Mouse (Mus musculus) CD8-positive naive resting alpha-beta T cell, adult 2 months (primary cell): ENCODE measurements around the gene Tex45.

Source experiments
- DNase-seq, 2 experiments: peaks; one replicate each; pipeline ENCODE4 v3.0.0; 2022; ENCODE audit warnings: low read depth in 2 of 2, low spot score in 2 of 2

The Tex45 gene

DNA sequence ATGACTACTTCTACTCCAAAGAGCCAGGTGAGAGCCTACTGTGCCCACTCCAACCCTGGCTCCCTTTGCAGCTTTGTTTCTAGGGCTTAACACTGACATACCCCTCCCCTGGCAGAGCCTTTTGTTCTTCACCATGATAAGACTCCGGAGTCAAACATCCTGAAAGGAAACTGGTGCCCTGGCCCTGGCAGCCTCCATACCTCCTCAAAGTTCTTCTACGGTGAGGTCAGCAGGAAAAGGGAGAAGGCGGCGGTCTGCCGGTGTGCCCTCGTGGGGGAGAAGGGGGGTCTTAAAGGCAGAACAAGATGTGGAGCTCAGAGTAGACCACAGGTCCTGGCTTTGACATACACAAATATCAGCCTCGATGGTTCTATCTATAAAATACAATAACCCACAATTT lies 12.9 kb downstream of the Tex45 start:
- no peak for DNase-seq

DNA sequence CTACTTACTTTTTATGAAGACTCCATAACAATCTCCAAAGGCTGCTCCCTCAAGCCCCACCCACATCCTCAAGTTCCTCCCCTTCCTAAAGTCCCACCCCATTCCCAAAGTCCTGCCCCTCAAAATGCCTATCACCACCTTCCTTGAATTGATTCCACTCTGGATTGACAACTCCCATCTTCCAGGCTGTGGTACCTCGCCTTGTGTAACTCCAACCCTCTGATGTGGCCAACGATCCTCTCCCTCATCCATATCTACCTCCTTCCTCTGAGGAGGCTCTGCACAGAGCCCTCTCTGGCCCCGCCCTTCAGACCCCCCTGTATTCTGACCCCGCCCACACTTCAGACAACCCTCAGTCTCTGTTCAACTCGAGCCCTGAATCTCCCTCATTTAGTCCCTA lies 14.5 kb downstream of the Tex45 start:
- DNase-seq: no peak

DNA sequence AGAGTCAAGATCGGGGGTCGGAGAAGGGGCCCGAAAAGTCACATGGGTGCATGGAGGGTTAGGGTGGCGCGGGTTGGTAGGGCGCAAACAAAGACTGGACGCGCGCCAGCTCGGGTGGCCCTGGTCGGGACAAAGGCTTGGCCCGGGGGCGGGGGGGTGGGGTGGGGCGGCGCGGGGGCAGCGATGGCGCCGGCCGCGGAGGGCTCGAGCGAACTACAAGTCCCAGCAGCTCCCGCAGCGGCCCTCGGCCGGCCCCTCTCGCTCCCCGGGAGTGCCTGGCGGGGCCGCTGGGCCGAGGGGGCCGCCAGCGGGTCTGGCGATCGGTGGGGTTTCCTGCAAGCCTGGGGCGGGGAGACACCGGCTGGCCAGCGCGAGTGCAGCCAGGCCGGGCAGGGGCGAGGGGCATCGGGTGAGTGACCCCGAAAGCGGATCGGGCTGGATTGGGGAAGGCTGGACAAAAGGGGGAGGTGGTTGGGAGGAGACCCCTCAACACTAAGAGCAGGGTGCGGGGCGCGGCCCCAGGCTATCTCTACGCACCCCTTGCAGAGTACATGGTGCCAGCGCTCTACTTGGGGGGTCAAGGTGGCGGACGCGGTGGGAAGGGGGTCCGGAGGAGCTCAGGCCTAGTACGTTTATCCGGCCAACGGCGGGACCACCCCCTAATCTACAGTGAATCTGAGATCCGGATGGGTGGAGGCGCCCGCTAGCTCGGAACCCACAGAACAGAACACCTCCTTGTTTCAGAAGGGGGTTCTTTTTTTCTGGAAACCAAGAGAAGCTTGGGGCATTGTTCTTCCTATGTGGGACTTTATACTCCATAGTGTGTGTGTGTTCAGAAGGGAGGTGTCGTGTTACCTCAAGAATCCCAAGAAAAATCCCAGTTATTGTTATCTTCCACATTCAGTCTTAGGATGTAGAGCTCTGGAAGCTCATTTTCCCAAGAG lies 22.5 kb downstream of the Tex45 start, which contains the start of gene Zfp358:
TSS of gene Zfp358 (plus strand) at position 238 of the 944 bp plus-strand sequence.
- DNase-seq: peak in 1 of 2 experiments; percentile 44

DNA sequence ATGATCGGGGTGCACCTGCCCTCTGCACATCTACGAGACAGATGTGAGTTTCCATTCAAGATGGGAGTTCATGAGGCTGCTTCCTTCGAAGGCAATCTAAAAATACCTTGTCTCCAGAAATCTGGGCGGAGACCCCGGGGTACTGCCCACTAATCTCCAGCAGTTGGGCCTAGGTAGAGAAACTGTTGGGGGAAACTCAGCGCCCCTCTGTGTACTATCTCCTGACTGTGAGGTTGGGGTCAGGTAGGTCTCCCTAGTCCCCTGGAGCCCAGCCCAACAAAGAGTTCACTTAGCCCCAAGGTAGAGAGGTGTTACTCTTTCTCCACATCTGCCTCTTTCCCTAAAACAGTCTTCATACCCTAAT lies 23.2 kb downstream of the Tex45 start:
- DNase-seq: no peak

DNA sequence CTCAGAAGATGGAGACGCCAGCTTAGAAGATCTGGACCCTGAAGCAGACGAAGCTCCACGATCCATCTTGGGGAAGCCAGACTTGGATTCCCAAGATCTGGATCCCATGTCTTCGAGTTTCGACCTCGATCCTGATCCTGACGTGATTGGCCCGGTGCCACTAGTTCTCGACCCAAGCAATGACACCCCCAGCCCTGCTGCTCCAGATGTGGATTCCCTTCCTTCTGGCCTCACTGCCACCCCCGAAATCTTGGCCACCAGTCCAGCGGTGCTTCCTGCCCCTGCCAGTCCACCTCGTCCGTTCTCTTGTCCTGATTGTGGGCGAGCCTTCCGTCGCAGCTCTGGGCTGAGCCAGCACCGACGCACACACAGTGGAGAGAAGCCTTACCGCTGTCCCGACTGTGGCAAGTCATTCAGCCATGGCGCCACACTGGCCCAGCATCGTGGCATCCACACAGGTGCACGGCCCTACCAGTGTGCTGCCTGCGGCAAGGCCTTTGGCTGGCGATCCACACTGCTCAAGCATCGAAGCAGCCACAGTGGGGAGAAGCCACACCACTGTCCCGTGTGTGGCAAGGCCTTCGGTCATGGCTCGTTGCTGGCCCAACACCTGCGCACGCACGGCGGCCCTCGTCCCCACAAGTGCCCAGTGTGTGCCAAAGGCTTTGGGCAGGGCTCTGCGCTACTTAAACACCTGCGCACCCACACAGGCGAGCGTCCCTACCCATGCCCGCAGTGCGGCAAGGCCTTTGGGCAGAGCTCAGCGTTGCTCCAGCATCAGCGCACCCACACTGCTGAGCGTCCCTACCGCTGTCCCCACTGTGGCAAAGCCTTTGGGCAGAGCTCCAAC lies 25.1 kb downstream of the Tex45 start:
- DNase-seq: no peak

DNA sequence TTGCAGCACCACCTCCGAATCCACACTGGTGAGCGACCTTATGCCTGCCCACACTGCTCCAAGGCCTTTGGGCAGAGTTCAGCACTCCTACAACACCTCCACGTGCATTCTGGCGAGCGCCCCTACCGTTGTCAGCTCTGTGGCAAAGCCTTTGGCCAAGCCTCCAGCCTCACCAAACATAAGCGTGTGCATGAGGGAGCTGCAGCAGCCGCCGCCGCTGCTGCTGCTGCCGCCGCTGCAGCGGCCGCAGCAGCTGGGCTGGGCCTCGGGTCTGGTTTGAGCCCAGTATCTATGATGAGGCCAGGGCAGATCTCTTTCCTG lies 25.7 kb downstream of the Tex45 start:
- DNase-seq: no peak

DNA sequence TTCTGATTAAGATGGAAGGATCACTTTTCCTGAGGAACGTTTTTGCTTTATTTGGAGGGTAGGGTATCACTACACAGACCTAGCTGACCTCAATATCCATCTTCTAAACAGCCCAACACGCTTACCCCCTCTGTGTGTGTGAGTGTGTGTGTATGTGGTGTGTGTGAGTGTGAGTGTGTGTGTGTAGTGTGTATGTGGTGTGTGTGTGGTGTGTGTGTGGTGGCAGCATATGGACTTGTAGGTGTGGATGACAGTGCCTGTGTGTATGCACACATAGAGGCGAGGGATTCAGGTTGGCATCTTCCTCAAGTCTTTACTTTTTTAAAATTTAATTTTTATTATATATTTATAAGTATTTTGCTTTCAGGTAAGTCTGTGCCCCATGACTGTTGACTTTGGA lies 27.9 kb downstream of the Tex45 start:
- DNase-seq: no peak

DNA sequence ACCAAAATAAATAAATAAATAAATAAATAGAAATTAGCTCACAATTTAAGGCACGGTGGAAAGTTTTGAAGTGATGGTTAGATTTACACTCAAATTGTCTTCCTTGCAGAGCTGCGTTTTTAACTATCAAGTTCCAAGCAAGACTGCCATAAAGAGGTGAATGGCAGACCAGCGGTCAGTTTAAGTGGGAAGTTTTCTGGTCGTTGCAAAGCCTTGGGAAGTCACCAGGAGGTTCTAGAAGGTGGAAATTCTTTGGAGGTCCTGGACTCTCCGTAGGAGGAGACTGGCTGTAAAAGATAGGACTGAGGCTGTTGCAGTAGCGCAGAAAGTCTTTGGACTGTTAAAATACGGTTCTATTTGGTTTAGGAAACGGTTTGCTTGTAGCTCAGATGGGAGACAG lies 29.1 kb downstream of the Tex45 start:
- DNase-seq: no peak

DNA sequence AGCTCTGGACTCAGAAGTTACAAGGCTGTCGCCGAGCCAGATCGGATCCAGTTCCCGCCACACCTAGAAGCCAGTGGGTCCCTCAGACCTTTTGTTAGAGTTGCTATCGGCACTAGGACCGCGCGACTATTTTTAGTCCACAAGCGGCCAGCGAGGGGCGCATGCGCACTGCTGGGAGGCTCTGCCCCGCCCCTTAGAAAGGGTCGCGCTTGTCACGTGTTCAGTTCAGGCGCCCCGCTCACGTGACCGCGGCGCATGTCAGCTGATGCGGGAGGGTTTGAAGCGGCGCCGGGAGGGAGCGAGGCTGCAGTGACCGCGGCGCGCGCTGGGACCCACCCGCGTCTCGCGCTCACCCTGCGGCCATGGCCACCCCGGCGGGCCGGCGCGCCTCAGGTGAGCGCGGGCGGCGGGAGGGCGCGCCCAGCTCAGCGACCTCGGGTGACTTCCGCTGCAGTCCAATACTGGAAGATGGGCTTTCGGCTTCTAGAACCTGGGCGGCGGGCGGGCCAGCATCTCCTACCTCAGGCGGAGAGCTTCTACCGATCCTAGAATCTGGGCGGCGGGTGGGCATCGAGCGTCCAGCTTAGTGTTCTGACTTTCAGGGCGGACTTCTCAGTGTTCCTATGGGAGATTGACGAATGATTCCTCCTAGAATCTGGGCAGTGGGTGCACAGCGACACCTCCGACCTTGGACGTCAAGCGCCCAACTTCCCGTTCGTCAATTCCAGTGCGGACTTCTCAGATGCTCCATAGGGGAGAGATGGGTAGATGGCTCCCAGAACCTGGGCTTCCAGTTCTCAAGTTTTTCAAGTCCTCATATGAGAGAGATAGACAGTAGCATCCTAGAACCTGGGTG lies 29.8 kb downstream of the Tex45 start, which contains the start of gene Mcoln1:
TSS of gene Mcoln1 (plus strand) at position 223 of the 856 bp plus-strand sequence.
- DNase-seq: peak; percentile 95 to 97

DNA sequence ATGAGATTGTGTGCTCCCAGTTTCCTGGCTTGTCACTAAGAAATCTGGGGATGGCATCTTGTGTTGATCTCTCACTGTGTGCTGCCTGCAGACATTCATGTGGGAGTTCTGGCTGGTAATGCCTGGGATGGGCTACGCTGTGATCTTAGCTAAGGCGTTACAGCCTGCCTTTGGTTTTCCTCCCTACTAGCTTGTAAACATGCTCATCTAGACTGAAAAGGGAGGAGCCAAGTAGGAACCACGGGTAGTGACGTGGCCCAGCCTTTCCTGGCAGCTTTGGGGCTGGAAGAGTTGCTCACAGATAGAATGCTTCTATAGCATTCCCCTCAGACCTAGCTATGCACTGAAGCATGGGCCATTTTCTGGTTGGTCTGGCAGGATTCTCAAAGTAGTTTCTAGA lies 31.6 kb downstream of the Tex45 start:
- no peak for DNase-seq

DNA sequence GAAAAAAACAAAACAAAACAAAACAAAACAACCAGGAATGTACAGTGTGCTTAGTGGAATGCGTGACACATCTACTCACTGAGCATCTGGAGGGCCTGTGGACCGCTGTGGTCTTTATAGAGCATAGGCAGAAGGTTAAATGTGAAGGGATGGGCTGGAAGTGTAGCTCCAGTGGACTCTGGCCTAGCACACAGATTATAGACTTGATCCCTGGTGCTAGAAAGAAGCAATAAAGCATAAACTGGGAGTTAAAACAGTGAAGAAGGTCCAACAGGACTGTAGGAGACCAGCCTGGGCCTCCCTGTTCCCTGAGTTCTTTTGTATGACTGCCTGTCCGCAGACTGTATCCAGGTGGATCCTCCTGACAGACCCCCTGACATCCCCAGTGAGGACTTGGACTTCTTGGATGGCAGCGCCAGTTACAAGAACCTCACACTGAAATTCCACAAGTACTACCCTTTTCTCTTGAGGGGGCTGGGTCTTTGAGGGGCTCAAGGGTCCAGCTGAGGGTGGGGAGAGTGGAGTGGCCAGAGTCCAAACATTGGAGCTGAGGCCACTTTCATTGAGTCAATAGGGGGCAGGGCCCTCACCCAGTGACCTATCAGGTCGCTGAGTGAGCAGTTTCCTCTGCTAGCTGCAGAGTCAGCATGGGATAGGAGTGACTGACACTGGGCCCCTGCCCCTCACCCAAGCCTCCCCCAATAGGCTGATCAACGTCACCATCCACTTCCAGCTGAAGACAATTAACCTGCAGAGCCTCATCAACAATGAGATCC lies 37.5 kb downstream of the Tex45 start:
- no peak for DNase-seq

DNA sequence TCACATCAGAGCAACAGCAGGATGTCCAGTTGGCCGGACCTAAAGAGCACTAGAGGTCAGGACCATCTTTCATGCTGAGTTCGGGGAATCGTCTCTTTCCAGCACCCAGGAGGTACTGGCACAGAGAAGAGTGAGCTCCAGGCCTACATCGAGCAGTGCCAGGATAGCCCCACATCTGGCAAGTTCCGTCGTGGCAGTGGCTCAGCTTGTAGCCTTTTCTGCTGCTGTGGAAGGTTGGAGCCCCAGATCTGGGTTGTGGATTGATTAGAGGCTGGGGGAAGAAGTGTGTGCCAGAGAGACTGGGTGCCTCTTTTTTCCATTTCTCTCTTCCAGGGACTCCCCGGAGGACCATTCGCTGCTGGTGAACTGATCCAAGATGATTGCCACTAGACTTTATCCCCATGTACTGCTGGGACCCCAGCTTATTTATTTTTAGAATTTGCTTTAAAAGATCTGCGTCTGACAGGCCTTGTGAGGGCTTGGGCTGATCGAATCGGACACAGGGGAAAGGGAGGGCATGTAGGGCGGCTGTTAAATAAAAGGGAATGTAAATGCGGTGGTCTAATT lies 44.1 kb downstream of the Tex45 start:
- DNase-seq: no peak

DNA sequence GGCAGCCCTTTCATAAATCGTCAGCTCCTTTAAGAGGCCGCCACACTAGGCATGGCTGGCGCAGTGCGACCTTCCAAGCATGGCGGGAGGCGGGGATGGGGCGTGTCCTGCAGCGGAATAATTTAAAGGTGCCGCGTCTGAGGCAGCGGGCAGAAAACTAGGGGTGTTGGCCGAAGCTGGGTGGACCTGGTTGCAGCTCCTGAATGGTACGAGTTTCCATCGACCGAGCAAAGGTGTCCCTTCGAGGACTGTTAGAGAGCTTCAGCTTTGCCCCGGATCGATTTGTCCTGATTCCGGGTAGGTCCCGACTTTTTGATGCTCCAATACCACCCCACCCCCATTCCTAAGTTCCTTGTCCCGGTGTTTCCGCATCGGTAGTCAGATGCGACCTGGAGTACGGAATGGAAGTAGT lies 44.6 kb downstream of the Tex45 start, which contains the start of gene Pnpla6:
TSS of gene Pnpla6 (plus strand) at position 125 of the 412 bp plus-strand sequence.
- DNase-seq: peak; percentile 58 to 73

DNA sequence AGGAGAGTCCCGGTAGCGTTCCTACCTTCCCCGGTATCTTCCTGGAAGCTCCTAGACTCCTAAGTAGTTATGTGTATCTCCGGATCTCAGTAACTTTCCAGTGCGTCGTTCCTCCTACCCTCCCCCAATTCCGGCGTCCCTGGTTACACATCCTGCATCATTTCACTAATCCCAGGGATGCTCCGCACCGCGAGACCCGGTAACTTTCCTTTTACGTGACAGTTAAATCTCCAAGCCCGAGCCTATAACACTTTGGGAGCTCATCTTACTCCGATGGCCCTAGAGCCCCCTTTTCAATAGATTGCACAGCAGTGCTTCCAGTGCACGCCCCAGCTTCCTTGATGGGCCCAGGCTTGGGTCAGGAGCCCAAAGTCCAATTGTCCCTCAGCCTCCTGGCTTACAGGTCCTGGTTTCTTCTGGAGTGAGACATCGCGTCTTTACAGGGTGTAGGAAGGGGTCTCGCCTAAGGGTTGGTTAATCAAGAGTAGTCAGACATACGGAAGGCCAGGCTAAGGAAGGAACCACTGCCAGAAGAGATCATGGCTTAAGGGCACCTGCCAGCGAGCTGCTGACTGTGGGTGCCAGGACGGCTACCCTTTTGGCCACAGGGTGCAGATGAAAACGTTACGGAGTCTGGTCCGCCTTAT lies 45.2 kb downstream of the Tex45 start:
- DNase-seq: peak in 1 of 2 experiments; percentile 12

DNA sequence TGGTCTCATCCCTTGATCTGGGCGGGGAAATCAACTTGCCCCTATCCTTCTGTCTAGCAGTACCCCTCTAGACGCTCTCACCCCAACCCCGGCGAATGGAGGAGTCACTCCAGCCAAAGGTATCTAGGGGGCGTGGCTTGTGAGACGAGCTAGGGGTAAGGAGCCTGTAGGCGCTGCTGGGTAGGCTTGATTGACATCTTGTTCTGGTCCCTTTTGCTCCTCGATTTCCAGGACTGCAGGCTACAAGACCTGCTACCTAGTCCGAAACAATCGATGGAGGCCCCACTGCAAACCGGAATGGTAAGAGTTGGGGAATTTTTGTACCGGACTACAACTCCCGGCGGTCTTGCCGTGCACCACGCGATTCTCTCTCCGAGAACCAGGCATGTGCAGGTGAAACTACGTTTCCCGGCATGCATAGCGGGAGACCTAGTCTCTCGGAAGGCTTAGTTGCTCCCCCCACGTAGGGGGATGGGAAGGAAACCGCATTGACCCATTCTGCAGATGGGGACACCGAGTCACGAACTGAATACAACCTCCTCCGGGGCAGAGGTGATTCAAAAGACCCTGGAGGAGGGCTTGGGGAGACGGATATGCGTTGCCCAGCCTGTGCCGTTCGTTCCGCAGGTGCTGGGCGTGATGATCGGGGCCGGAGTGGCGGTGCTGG lies 45.9 kb downstream of the Tex45 start:
- DNase-seq: peak; percentile 76 to 89

DNA sequence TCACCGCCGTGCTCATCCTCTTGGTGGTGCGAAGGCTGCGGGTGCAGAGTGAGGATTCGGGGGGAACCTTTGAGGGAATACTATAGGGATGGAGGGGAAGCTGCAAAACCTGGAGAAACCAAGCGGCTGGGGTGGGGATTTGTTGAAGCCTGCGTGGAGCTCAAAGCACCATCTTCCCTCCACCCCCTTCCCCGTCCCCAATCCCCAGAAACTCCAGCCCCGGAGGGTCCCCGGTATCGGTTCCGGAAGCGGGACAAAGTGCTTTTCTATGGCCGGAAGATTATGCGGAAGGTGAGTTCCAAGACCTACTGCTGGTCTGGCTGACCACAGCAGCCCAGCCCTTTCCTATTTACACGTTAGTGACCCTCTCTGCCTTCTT lies 46.4 kb downstream of the Tex45 start:
- no peak for DNase-seq

DNA sequence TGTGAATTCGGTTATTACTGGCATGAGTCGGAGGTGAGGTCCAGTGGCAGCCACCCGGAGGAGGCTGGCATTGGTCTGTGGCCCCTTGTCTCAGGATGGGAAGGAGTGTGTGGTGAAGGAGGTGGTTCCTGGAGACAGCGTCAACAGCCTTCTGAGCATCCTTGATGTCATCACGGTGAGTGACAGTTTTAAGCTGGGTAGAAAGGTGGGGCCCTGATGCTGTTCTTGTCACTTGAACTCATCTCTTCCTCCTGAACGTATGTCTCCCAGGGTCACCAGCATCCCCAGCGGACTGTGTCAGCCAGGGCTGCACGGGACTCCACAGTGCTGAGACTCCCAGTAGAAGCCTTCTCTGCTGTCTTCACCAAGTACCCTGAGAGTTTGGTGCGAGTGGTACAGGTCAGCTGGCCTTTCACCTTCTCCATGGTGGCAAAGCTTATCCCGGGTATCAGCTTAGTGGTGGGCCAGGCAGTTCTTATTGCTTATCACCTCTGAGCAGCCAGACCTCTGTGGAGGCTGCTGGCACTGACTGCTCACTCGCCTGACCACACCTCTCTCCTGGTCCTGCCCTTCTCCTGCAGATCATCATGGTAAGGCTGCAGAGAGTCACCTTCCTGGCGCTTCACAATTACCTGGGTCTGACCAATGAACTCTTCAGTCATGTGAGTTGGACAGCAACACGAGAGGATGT lies 51.5 kb downstream of the Tex45 start:
- no peak for DNase-seq

DNA sequence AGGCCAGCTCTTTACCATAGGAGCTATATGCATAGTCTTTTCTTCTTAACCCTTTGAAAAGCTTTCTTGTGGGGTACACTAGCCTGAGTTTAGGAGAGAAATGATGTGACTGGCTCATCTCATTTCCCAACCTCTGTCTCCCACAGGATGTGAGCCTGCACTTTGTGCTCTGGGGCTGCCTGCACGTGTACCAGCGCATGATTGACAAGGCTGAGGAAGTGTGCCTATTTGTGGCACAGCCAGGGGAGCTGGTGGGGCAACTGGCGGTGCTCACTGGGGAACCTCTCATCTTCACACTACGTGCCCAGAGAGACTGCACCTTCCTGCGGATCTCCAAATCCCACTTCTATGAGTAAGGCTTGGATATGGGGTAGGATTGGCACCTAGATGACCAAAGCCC lies 60.2 kb downstream of the Tex45 start:
- no peak for DNase-seq
